Mouse (Mus musculus) megakaryocyte, embryonic 14.5 days (primary cell): ENCODE measurements around the gene Csl.

Experiments
- FLI1 ChIP-seq: IDR thresholded peaks from 2 replicates; pipeline ENCODE4 v1.6.1; 2012; ENCODE audit warnings: low read length, inconsistent platforms, mixed read lengths
- GATA1 ChIP-seq: IDR thresholded peaks from 3 replicates; pipeline ENCODE4 v1.6.1; 2012; ENCODE audit warnings: mixed read lengths, low read length, inconsistent platforms, borderline replicate concordance

- no peak for TF ChIP-seq GATA1
- no peak for TF ChIP-seq FLI1
Measured at GRCm38 (mm10) chr10:99759558-99759957, at the start of gene Csl.
